Mouse (Mus musculus) kidney, postnatal 36 days (tissue): ENCODE measurements at regions not wholly inside any gene's neighbourhood (a gene's known extent, or its start where the extent isn't known, plus 50 kb on each side); places are given as distances from the start of the nearest gene placed in this dataset.

Experiments used
- DNase-seq, 2 experiments: peaks; one replicate each; pipeline ENCODE4 v3.0.0; 2021 to 2022; ENCODE audit warnings: mixed read lengths in 2 of 2

DNA sequence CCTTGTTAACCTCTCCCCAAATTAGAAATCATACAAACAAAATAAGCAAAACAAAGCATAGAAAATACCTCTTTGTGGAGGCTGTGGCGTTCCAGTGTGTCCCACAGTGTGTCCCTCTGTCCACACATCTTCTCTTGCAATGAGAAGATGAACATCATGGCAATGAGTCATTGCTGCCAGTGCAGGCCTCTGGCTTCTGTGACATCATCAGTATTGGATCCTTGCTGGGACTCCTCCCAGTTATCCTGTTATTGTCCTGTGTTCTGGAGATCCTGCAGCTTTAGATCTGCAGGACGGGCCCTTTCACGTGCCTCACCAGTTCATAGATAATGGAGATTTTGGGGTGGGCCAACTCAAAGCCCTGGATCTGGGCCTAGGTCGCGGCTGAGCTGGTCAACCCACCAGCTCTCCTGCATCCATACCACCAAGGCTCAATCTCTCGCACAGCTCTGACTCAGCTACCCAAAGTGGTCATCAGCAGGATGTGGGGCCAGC lies 80.9 kb downstream of the Tmem212 start:
- DNase-seq = no peak

- DNase-seq = no peak
These were observed 91.9 kb downstream of the Tmem212 start for GRCm38 (mm10) chr3:27804271-27804670.

- no peak for DNase-seq
These were observed 80.5 kb upstream of the Fndc3b start for GRCm38 (mm10) chr3:27791633-27791951.

- DNase-seq = no peak
These were observed 80.0 kb upstream of the Fndc3b start for GRCm38 (mm10) chr3:27790932-27791632.

GRCm38 (mm10) chr3:27783926-27784325 lies 72.8 kb upstream of the Fndc3b start:
- no peak for DNase-seq

GRCm38 (mm10) chr3:27783476-27783875 lies 72.4 kb upstream of the Fndc3b start:
- no peak for DNase-seq

DNA sequence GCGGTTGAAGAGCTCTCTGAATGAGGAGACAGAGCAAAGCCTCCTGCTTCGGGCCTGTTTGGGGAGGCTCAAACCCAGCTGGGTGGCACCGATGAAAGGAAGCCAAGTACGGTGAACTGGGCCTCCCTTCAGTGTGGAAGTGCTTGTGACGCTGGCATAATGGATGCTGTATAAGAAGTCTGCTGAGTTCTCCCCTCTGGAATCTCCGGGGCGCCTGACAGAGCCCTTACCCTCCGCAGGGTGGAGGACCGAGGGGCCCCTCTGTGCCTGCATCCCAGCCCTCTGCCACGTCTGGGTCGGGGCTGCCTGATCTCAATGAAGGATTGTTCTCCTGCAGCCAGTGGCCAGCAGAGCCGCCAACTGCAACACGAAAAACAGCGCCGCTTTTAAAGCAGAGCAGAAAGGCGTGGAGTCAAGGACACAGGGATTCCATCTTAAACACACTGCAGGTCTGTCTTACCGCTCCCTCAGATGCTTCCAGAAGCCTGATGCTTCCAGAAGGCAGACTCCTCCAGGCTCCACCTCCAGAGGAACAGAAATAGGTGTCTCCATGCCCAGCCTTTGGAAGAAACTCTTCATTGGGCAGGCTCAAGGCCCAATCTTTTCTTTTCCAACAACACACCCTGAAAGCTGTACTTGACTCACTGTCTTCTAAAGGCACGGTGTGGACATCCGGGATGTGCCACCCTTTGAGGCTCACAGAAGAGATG lies 71.1 kb upstream of the Fndc3b start:
- DNase-seq = no peak

- no peak for DNase-seq
These were observed 68.8 kb upstream of the Fndc3b start for GRCm38 (mm10) chr3:27779892-27780291.

DNA sequence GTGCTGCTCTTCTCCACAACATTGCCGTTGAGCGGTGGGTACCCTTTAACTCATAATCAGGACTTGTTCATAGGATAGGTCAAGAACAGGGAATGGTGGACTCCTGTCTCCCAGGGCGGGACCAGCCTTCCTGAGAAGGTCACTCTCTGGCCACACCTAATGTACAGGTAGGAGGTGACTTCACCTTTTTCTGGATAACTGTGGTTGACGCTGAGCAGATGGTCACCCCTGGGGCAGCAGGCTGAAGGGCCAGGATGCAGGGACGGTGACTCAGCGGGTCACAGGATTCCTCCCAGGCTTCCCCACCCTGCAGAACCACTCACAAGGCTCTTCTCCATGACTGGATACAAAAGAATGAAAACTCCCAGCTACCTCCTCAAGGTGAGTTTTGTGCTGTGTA lies 66.6 kb upstream of the Fndc3b start:
- DNase-seq = no peak

- no peak for DNase-seq
These were observed 62.1 kb upstream of the Fndc3b start for GRCm38 (mm10) chr3:27773176-27773575.

DNA sequence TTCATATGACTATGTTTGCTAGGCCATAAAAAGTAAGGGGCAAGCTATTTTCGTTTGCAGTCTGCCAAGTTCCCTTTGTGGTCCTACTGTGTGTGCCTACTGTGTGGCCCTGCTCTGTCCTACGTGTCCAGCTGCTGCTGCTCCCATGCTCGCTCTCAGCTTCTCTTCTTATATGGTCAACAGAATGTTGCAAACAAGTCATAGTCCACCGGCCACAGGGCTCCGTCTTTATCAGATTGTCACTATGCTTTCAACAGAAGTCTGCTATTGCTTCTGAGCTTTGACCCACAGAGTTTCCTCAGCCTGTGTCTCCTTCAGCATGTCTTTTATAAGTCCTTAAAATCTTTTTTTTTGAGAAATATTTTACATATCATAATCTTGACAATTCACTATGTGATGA lies 58.3 kb upstream of the Fndc3b start:
- no peak for DNase-seq

GRCm38 (mm10) chr3:27767188-27767587 lies 56.1 kb upstream of the Fndc3b start:
- DNase-seq = no peak

DNA sequence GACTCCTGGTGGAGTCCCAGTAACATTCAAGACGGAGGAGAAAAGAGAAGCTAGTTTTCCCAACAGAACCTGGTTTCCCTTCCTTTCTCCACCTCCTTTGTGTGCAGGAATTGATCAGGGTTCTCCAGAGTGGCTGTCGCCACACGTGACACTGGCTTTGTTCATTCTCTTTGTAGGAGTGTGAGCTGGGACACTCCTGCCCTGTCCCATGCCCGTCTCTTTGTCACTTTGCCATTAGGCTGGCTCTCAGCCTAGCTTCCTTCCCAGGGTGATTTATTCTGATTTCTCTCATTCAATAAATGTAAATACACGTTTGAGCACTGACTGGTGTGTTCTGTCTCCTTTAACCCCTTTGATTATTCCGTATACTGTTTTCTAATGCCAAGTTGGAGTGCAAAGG lies 55.3 kb upstream of the Fndc3b start:
- peak in 1 of 2 experiments; percentile 16 for DNase-seq

GRCm38 (mm10) chr3:27765929-27766328 lies 54.8 kb upstream of the Fndc3b start:
- DNase-seq = peak; percentile 9 to 55

- no peak for DNase-seq
These were observed 53.4 kb upstream of the Fndc3b start for GRCm38 (mm10) chr3:27764556-27764955.

GRCm38 (mm10) chr3:27761031-27761430 lies 49.9 kb upstream of the Fndc3b start:
- peak in 1 of 2 experiments; percentile 18 for DNase-seq
